Mouse (Mus musculus): ENCODE measurements around the gene Mapk1ip1l.

DNA sequence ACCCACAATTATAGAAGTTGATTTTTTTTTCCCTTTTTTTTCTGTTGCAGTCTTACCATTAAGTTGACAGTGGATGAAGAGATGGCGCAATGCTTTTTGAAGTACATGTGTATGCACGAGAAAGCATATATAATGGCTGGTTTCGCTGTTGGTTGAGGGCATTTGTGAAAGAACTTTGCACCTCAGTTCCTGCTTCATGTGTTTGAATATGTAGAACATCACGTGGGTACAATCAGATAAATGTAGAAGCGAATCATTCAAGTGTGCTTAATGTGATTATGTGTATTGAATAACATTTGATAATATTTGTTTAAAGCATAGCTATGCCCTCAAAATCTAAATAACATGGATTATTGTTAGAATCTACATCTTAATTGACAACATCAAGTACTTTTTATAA is 21.3 kb downstream of the Mapk1ip1l start:
- no peak for TF ChIP-seq CTCF (IDR thresholded peaks at IDR 0.05; ENCODE audit: borderline replicate concordance, insufficient read depth, low read length)
- TF ChIP-seq POLR2A (IDR thresholded peaks at IDR 0.05; ENCODE audit: low read depth, low read length): no peak
